Mouse (Mus musculus) embryonic facial prominence, embryonic 13.5 days (tissue): ENCODE measurements around the gene Cks1b. TPM values are rescaled to one million over a fixed set of nuclear protein-coding genes. Genes with fewer than 3 reads are reported as not detected.
A peak's percentile ranks its signal among the peaks of the same experiment; 100 is the strongest.

ENCODE experiments used
- ATAC-seq: fragments of 200-750 bp; cut with Nextera tagmentation; 2 replicates; pipeline ENCODE4 v1.8.0; 2017; ENCODE audit warnings: low read depth; ENCODE audit not compliant: insufficient number of reproducible peaks, insufficient read depth, low FRiP score, low TSS enrichment
- H3K27ac ChIP-seq: fragments of 300-500 bp; sonication (generic); 2 replicates; pipeline ENCODE4 v1.5.1; 2015; ENCODE audit warnings: moderate library complexity, mild to moderate bottlenecking, inconsistent platforms
- H3K27me3 ChIP-seq: fragments of 300-500 bp; sonication (generic); 2 replicates; pipeline ENCODE4 v1.6.1; 2015; ENCODE audit warnings: mild to moderate bottlenecking, inconsistent platforms
- H3K36me3 ChIP-seq: fragments of 300-500 bp; sonication (generic); 2 replicates; pipeline ENCODE4 v1.6.1; 2015; ENCODE audit warnings: mild to moderate bottlenecking, inconsistent platforms
- H3K4me1 ChIP-seq: fragments of 300-500 bp; sonication (generic); 2 replicates; pipeline ENCODE4 v1.6.1; 2015; ENCODE audit warnings: inconsistent platforms
- H3K4me2 ChIP-seq: fragments of 300-500 bp; sonication (generic); 2 replicates; pipeline ENCODE4 v1.6.1; 2015; ENCODE audit warnings: moderate library complexity, mild to moderate bottlenecking, inconsistent platforms
- H3K4me3 ChIP-seq: fragments of 300-500 bp; sonication (generic); 2 replicates; pipeline ENCODE4 v1.5.1; 2015; ENCODE audit warnings: mild to moderate bottlenecking, inconsistent platforms
- H3K9ac ChIP-seq: fragments of 300-500 bp; sonication (generic); 2 replicates; pipeline ENCODE4 v1.6.1; 2015; ENCODE audit warnings: mild to moderate bottlenecking, inconsistent platforms
- H3K9me3 ChIP-seq: fragments of 300-500 bp; sonication (generic); 2 replicates; pipeline ENCODE4 v1.6.1; 2016; ENCODE audit warnings: inconsistent platforms
- WGBS: fragments of 180-500 bp; shearing (Covaris S2); methylation state at CpG from one replicate; pipeline ENCODE4 v1.1.7; 2015; ENCODE audit warnings: mixed read lengths; 5-methylcytosine and 5-hydroxymethylcytosine counted together
- polyA plus RNA-seq: library from polyadenylated mRNA; unstranded; fragments of >200 nt; fragmentation: Nextera tagmentation; extraction: Ambion mirVana; gene quantifications from 2 replicates; pipeline ENCODE4 v1.2.1, GENCODE M21; 2015

The Cks1b gene
- polyA plus RNA-seq = 513 and 525 TPM in 2 replicates

DNA sequence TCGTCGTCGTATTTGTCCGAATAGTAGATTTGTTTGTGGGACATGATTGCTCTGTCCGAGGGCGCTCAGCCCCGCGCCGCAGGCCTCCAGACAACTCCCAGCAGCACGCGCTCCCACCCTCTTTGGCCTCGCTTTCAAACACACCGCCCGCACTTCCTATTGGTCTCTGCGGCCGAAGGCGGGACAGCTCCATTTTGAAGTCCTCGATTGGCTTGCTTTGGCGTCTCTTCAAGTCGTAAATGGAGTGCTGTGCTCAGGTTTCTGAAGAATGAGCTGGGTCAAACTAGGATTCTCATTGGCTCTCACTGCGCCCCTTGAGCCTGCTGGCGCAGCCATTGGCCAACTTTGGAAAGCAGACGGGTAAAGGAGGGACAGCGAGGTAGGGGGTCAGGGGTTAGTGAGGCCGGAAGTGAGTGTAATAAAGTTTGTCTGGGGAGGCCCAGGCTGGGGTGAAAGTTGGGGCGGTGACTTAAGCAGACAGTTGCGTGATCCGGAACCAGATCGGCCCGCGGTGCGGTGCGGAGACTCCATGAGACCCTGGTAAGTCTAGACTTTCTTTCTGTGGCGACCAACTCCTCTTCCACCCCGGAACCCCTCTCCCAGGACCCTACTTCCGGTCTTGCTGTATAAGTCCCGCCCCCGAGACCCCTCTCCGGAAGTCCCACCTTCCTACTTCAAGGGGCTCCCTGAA lies at the start of gene Cks1b, which contains the start of gene Shc1:
Gene Cks1b, minus strand, starts transcription at position 214 of the 691 bp plus-strand sequence.
Gene Shc1, plus strand, starts transcription at position 274 of the 691 bp plus-strand sequence.
- peak within 1 kb of the TSS; percentile 52 for H3K4me3 ChIP-seq
- under 1% methylated on average over 39 of the region's 39 CpGs for WGBS
- peak within 1 kb of the TSS; percentile 76 for H3K9ac ChIP-seq
- H3K27ac ChIP-seq = peak within 1 kb of the TSS; percentile 98
- peak; percentile 89 for ATAC-seq
- no peaks in the 10 kb centered on the region for H3K27me3 ChIP-seq
- H3K9me3 ChIP-seq = no peaks in the 10 kb centered on the region
- peaks cover 48% of the 10 kb centered on the region for H3K4me1 ChIP-seq
- H3K4me2 ChIP-seq = peak within 1 kb of the TSS; percentile 89
- H3K36me3 ChIP-seq = peaks cover 27% of the 10 kb centered on the region

DNA sequence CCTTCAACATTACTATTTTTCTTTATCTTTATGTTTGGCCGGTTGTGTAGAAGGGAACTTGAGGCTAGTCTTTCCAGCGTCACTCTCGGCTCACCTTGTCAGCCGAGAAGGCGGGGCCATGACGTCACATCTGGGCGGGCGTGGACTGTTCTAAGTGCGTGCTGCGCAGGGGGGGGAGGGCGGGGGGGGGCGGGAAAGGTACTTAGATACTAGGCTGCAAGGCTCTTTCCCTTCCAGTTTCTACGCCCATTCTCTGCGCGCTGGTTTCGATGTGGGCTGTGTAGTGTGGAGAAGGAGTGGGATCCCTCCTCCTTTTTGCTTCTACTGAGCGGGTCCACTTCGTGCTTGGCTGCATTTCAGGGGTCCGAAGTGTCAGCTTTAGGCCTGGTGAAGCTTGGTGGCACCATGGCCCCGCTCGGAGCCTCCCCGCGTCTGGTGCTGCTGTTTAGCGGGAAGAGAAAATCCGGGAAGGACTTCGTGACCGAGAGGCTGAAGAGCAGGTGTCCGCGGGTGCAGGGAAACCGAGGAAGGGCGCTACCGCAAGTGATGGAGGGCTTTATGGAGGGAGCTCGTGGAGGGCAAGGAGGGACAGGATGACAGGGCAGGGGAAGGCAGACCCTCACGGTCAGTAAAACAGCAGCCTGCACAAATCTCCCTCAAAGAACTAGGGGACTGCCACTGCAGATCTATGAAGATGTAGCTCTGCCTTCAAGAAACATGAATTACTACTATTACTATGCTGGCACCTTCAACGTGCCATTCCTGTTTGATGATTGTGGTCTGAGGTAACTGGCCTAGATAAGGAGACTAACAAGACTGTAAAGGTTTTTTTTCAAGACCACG lies 41.0 kb upstream of the Cks1b start:
- WGBS = 1% methylated on average over 33 of the region's 36 CpGs
- Histone ChIP-seq H3K36me3 (peaks cover 10% of the 10 kb centered on the region; the same call in 1 of the 2 replicates), H3K4me2 (peak overlapping the region; percentile 76), H3K9me3 (no peaks in the 10 kb centered on the region), H3K4me1 (peaks cover 19% of the 10 kb centered on the region), H3K4me3 (peak overlapping the region; percentile 70), H3K27me3 (no peaks in the 10 kb centered on the region), H3K9ac (peak overlapping the region; percentile 84), H3K27ac (peak overlapping the region; percentile 89)
- peak; percentile 83 for ATAC-seq

DNA sequence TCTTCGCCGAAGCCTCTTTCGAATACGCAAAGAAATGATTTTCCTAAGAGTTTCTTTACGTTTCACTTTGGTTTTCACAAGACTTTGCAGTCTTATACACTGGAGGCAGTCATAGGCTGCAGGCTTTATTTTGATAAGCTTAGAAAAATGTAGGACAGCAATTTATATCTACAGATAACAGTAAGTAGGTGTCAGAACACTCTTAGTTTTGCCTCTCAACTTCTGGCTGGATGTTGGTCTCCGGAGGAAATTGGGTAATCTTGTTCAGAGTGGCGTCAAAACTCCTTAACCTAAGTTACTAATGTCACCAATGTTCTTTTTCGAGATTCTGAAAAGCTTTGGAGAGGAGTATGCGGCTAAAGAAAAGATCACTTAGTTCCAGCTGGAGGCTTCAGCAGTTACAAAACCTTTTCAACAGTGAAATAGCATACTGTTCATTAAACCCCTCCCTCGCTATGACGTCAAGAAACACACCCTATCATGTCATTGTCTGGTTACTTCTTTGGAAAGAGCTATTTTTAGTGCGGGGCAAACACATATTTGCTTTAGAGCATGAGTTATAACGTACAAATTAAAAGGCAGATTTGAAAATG lies 40.3 kb upstream of the Cks1b start:
- 49% methylated on average over 13 of the region's 13 CpGs for WGBS
- H3K9me3 ChIP-seq = no peaks in the 10 kb centered on the region
- ATAC-seq = no peak
- peak overlapping the region; percentile 76 for H3K4me2 ChIP-seq
- peaks cover 8% of the 10 kb centered on the region; the same call in 1 of the 2 replicates for H3K36me3 ChIP-seq
- peaks cover 19% of the 10 kb centered on the region for H3K4me1 ChIP-seq
- no peak overlapping the region for H3K9ac ChIP-seq
- H3K27ac ChIP-seq = peak overlapping the region; percentile 89
- H3K27me3 ChIP-seq = no peaks in the 10 kb centered on the region
- H3K4me3 ChIP-seq = peak overlapping the region; percentile 70

DNA sequence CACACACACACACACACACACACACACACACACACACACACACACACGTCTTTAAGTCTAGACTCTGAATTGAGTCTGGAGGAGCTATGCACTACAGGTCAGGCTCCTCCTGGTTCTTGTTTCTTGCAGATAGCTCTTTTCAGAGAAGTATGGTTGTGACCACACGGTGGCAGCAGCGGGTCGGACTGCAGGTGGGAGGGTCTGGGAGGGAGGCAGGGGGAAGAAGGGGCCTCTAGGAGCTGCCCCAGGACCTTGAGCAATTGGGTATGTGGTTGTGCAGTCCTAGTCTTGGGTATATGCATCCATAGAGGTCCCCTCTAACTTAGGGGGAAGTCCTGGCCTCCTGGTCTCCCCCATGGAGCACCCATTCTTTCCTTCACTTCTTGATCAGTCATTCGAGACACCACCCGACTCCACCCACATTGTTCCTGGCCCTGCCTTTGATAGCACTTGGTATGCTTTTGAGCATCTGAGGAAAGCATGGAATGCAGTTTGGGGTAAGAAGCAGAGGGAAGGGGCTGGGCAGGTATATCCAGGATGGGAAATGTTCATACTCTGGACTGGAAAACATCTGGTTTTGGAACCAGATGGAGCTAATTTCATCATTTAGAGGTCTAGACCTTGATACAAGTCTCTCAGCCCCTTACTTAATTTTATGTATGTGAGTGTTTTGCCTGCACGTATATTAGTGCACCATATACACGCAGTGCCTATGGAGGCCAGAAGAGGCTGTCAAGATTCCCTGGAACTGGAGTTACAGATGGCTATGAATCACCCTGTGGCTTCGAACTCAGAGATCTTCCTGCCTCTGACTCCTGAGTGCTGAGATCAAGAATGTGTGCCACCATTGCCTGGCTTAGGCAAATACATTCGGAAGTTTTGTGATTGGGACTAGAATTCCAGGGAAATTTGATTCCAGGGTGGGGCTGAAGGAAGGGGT lies 38.8 kb upstream of the Cks1b start:
- peaks cover 23% of the 10 kb centered on the region for H3K4me1 ChIP-seq
- no peak overlapping the region for H3K9ac ChIP-seq
- no peaks in the 10 kb centered on the region for H3K9me3 ChIP-seq
- no peak for ATAC-seq
- 34% methylated on average over 10 of the region's 10 CpGs for WGBS
- H3K27ac ChIP-seq = no peak overlapping the region
- H3K36me3 ChIP-seq = peaks cover 4% of the 10 kb centered on the region; the same call in 1 of the 2 replicates
- no peak overlapping the region for H3K4me2 ChIP-seq
- no peak overlapping the region for H3K4me3 ChIP-seq
- no peaks in the 10 kb centered on the region for H3K27me3 ChIP-seq

- WGBS = 82% methylated on average over 1 of the region's 1 CpGs
- Histone ChIP-seq H3K27ac (no peak overlapping the region), H3K9me3 (no peaks in the 10 kb centered on the region), H3K27me3 (no peaks in the 10 kb centered on the region), H3K9ac (no peak overlapping the region), H3K4me1 (peaks cover 28% of the 10 kb centered on the region), H3K36me3 (no peaks in the 10 kb centered on the region), H3K4me2 (no peak overlapping the region), H3K4me3 (no peak overlapping the region)
- no peak for ATAC-seq
These were observed 37.7 kb upstream of the Cks1b start for GRCm38 (mm10) chr3:89455786-89456285.

DNA sequence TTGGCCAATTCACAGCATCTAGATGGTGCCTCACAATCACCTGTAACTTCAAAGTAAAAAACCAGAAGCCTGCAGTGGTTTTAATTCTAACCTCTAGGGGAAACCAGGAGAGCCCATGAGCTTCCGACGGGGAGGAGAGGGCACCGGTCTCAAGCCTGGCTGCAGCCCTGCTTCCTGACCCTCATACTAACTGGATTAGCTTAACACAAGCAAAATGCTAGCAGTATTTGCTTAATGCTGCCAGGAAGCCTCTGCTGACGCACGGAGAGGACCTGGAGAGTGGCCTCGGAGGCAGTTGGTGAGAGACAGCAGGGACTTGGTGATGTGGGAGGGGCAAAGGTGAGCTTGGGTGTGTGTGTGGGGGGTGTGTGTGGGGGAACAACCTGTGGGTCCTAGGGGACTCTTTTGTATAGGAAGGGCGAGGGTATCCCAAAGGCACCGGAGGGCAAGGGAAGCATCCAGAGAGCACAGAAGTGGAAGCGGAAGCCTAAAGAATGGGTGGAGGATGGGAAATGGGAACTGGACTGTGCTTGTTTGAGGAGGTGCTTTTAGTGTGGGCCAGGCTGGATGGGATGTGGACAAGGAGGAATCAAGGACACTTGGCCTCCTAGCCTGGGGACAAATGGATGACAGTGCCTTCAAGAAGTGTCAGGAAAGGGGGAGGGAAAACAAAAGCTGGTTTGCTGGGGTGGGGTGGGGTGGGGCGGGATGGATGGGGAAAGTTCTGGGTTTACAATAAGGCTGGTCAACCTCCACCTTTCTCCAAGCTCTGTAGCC lies 36.4 kb upstream of the Cks1b start, which contains the start of gene Pmvk:
Gene Pmvk, plus strand, starts transcription at position 141 of the 777 bp plus-strand sequence.
- 0 out of 2 replicates have a peak, but pooled peaks cover 2% of the 10 kb centered on the region for H3K9me3 ChIP-seq
- whole genome bisulfite sequencing = 58% methylated on average over 10 of the region's 10 CpGs
- H3K9ac ChIP-seq = no peak within 1 kb of the TSS
- H3K4me3 ChIP-seq = no peak within 1 kb of the TSS
- H3K4me1 ChIP-seq = peaks cover 18% of the 10 kb centered on the region
- no peaks in the 10 kb centered on the region for H3K36me3 ChIP-seq
- ATAC-seq = no peak
- no peak within 1 kb of the TSS for H3K27ac ChIP-seq
- no peaks in the 10 kb centered on the region for H3K27me3 ChIP-seq
- H3K4me2 ChIP-seq = no peak within 1 kb of the TSS

GRCm38 (mm10) chr3:89451916-89452315 lies 33.7 kb upstream of the Cks1b start:
- H3K9ac ChIP-seq = 0 out of 2 replicates have a peak overlapping the region, but pooled peaks have one; percentile 8
- 75% methylated on average over 1 of the region's 1 CpGs for WGBS
- H3K9me3 ChIP-seq = 0 out of 2 replicates have a peak, but pooled peaks cover 2% of the 10 kb centered on the region
- no peak overlapping the region for H3K4me2 ChIP-seq
- peaks cover 16% of the 10 kb centered on the region for H3K4me1 ChIP-seq
- no peak overlapping the region for H3K27ac ChIP-seq
- H3K4me3 ChIP-seq = no peak overlapping the region
- peaks cover 16% of the 10 kb centered on the region for H3K36me3 ChIP-seq
- no peaks in the 10 kb centered on the region for H3K27me3 ChIP-seq
- no peak for ATAC-seq

DNA sequence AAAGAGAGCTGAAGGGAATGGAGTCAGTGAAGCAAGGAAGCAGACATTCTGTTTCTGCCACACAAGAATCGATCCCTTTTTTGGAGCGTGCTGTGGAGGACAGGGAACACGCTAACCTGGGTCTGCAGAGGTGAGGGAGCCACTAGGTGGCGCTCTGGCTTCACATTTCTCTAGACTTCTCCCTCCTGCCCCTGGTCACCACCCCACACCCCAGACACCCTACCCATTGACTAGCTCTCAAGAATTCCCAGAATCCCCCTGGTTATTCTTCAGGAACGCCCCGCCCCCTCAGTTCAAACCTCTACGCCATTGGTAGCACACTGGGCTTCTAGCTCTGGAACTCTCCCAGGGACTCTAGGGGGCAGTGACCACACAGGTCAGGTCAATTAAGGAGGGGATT lies 31.4 kb upstream of the Cks1b start:
- H3K9ac ChIP-seq = no peak overlapping the region
- H3K4me2 ChIP-seq = no peak overlapping the region
- H3K9me3 ChIP-seq = 0 out of 2 replicates have a peak, but pooled peaks cover 2% of the 10 kb centered on the region
- 47% methylated on average over 7 of the region's 7 CpGs for WGBS
- H3K36me3 ChIP-seq = peaks cover 33% of the 10 kb centered on the region
- no peak overlapping the region for H3K4me3 ChIP-seq
- peaks cover 14% of the 10 kb centered on the region for H3K4me1 ChIP-seq
- H3K27ac ChIP-seq = no peak overlapping the region
- no peaks in the 10 kb centered on the region for H3K27me3 ChIP-seq
- ATAC-seq = no peak

DNA sequence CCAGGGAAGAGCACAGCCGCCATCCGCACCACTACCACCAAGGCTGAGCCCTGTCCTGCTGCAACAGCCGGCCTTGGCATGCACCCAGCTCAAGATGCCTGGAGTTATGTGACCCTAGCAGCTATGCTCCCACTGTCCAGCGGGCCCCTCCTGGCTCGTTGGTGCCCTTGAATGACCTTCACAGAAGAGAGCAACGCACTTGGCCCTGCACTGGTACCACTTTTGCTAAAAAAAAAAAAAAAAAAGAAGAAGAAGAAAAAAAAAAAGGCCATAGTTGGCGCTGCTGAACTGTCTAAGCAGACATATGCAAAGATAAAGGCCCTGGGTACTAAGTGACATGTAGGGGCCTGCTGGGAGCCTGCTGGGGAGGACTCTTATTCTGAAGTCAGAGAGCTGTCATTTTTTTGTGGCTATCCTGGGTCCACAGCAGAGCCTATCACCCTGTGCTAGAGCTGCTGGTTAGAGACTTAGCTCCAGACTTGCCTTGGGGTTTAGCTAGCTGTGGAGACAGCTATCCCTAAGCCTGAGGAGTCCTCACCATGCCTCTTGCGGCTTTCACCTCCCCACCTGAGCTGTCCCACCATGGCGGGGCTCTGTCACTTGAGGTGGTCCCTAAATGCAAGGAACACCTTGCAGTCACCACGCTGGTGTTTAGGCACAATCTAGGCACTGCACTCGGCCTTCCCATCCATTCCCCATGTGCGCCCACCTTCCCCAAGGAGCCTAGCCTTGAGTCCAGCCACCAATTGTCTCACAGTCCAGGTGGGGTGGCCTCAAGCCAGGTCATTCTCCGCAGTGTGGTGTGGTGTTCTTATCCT lies 30.7 kb upstream of the Cks1b start:
- no peak overlapping the region for H3K27ac ChIP-seq
- H3K27me3 ChIP-seq = no peaks in the 10 kb centered on the region
- 57% methylated on average over 13 of the region's 13 CpGs for WGBS
- H3K9ac ChIP-seq = 0 out of 2 replicates have a peak overlapping the region, but pooled peaks have one; percentile 27
- no peak overlapping the region for H3K4me3 ChIP-seq
- H3K4me2 ChIP-seq = no peak overlapping the region
- peaks cover 34% of the 10 kb centered on the region for H3K36me3 ChIP-seq
- no peak for ATAC-seq
- H3K4me1 ChIP-seq = peaks cover 14% of the 10 kb centered on the region
- H3K9me3 ChIP-seq = 0 out of 2 replicates have a peak, but pooled peaks cover 2% of the 10 kb centered on the region
